Mouse (Mus musculus): ENCODE data around the gene Dnajb2.

- TF ChIP-seq CTCF (IDR thresholded peaks at IDR 0.05 in 2 of 3, conservative IDR thresholded peaks at IDR 0.05 in 1 of 3; ENCODE audit: control insufficient read depth in 1 of 3, insufficient read depth in 1 of 3, low read depth in 2 of 3, low read length in 3 of 3, poor library complexity in 1 of 3, severe bottlenecking in 1 of 3) (no peak), POLR2A (IDR thresholded peaks at IDR 0.05; ENCODE audit: control insufficient read depth in 1 of 2, insufficient read depth in 1 of 2, low read depth in 1 of 2, low read length in 2 of 2, poor library complexity in 1 of 2) (no peak), RAD21 (IDR thresholded peaks at IDR 0.05; ENCODE audit: low read depth, low read length) (no peak), USF1 (IDR thresholded peaks at IDR 0.05; ENCODE audit: low read depth, low read length) (no peak), TCF12 (IDR thresholded peaks at IDR 0.05; ENCODE audit: low read depth, low read length) (no peak), NELFE (IDR thresholded peaks at IDR 0.05; ENCODE audit: low read depth, low read length) (no peak), ZC3H11A (IDR thresholded peaks at IDR 0.05; ENCODE audit: low read depth, low read length) (no peak), ZMIZ1 (IDR thresholded peaks at IDR 0.05; ENCODE audit: low read depth, low read length) (no peak), MAZ (IDR thresholded peaks at IDR 0.05; ENCODE audit: low read depth, low read length) (no peak), ELF1 (IDR thresholded peaks at IDR 0.05; ENCODE audit: low read depth, low read length) (no peak)
Measured at GRCm38 (mm10) chr1:75283017-75283416, 46.8 kb downstream of the Dnajb2 start.
